11 mouse cellular contexts compared by ENCODE assay signal in the genomic region with DNA sequence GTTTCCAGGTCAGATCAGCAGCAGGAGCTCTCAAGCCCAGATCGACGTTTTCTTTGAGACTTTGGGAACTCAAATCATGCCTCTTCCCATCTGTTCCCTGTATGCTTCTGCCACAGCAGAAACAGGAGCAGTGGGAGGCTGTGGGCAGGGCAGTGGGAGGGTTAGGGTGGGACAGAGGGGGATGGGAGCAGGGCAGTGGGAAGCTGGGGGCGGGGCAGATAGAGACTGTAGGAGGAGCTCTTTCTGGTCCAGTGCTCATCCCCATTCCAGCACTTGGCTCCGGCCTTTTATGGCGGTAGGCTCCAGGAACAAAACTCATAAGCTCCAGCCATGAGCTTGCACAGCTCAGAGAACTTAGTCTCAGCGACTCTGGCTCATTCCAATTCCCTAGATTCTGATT. TPM values are rescaled to one million over a fixed set of nuclear protein-coding genes. Genes with fewer than 3 reads are reported as not detected.
DNase-seq lines count a peak whose midpoint lies in the region; ATAC-seq and TF ChIP-seq lines count a peak whose summit lies in the region.
"Had no signal": no experiment of that assay in that cellular context is flagged by ENCODE, and none has a peak within 500 bp of the region (broad histone marks: within the 10 kb centered on the region; RNA-seq: fewer than 3 reads in every experiment).

No protein-coding gene starts in this region.

- H3K27ac ChIP-seq in heart, embryonic 12.5 days (ENCODE audit: poor library complexity, severe bottlenecking): 0 out of 2 replicates have a peak overlapping the region, but pooled peaks have one; percentile 19
- H3K27ac ChIP-seq in ES-E14 (ENCODE audit: insufficient read depth, low read depth, low read length, poor library complexity, severe bottlenecking): no peak overlapping the region
- no peak overlapping the region for H3K27ac ChIP-seq in hindbrain, embryonic 12.5 days
- H3K27ac ChIP-seq: macrophage had no signal

- peaks cover 43% of the 10 kb centered on the region for H3K4me1 ChIP-seq in heart, embryonic 12.5 days (replicated peaks)
- peaks cover 5% of the 10 kb centered on the region in 2 experiments; a peak in 2 of 4 replicates for H3K4me1 ChIP-seq in ES-E14 (ENCODE audit: control insufficient read depth in 2 of 2, insufficient read depth in 2 of 2, low read length in 2 of 2, poor library complexity in 1 of 2)
- H3K4me1 ChIP-seq in hindbrain, embryonic 12.5 days: peaks cover 17% of the 10 kb centered on the region

- no peaks in the 10 kb centered on the region for H3K27me3 ChIP-seq in heart, embryonic 12.5 days (replicated peaks)
- H3K27me3 ChIP-seq in hindbrain, embryonic 12.5 days: no peaks in the 10 kb centered on the region
- H3K27me3 ChIP-seq: CH12.LX had no signal

- H3K9ac ChIP-seq in heart, embryonic 12.5 days: no peak overlapping the region
- H3K9ac ChIP-seq in ES-E14 (ENCODE audit: insufficient read depth, low read depth, low read length, poor library complexity, severe bottlenecking): peak overlapping the region; percentile 42; the same call in 1 of the 2 replicates
- no peak overlapping the region for H3K9ac ChIP-seq in hindbrain, embryonic 12.5 days

- DNase-seq in heart, adult 18-20 months: no peak
- peak; percentile 65 for DNase-seq in ES-E14 (ENCODE audit: low read depth, low spot score)
- DNase-seq in kidney, postnatal 4 days: peak; percentile 77 to 87
- no peak for DNase-seq in spleen, postnatal 4 days (ENCODE audit: low spot score in 2 of 2)
- DNase-seq in spleen, postnatal 36 days (ENCODE audit: low spot score in 2 of 2): no peak
- no peak for DNase-seq in frontal cortex, postnatal 10 days (ENCODE audit: low spot score in 2 of 2)
- DNase-seq: heart, postnatal 36 days had no signal

- in situ Hi-C loops in ES-E14 (cut with MboI; ENCODE audit: low sequenced_read_pairs in 2 of 2, unreplicated experiment in 2 of 2): no loop called here

- ATAC-seq in heart, embryonic 12.5 days (ENCODE audit: insufficient number of reproducible peaks, low FRiP score): peak; percentile 66
- peak; percentile 69 for ATAC-seq in hindbrain, embryonic 12.5 days (ENCODE audit: low FRiP score)

- 0 out of 2 replicates have a peak, but pooled peaks cover 2% of the 10 kb centered on the region for H3K36me3 ChIP-seq in heart, embryonic 12.5 days
- H3K36me3 ChIP-seq in ES-E14 (ENCODE audit: control insufficient read depth, insufficient read depth, low read length, poor library complexity, severe bottlenecking): no peaks in the 10 kb centered on the region
- H3K36me3 ChIP-seq in hindbrain, embryonic 12.5 days: no peaks in the 10 kb centered on the region

- H3K4me2 ChIP-seq in heart, embryonic 12.5 days: no peak overlapping the region
- no peak overlapping the region for H3K4me2 ChIP-seq in hindbrain, embryonic 12.5 days (replicated peaks)

- H3K9me3 ChIP-seq in heart, embryonic 12.5 days (replicated peaks): no peaks in the 10 kb centered on the region
- H3K9me3 ChIP-seq in ES-E14 (ENCODE audit: control insufficient read depth, insufficient read depth, low read depth, low read length): no peaks in the 10 kb centered on the region
- no peaks in the 10 kb centered on the region for H3K9me3 ChIP-seq in hindbrain, embryonic 12.5 days (replicated peaks)

- H3K4me3 ChIP-seq in heart, embryonic 12.5 days: no peak overlapping the region
- H3K4me3 ChIP-seq in ES-E14 (ENCODE audit: insufficient read depth in 1 of 2, low read depth in 1 of 2, low read length in 2 of 2, poor library complexity in 1 of 2, severe bottlenecking in 1 of 2): peak overlapping the region in 1 of 2 experiments; percentile 43; a peak in 2 of 4 replicates
- H3K4me3 ChIP-seq in hindbrain, embryonic 12.5 days: no peak overlapping the region

- 61% methylated on average over 6 of the region's 6 CpGs for WGBS in heart, embryonic 12.5 days
- WGBS in hindbrain, embryonic 12.5 days: 47% methylated on average over 6 of the region's 6 CpGs

TF ChIP-seq in ES-E14, 5 proteins besides CTCF, POLR2A, EP300 and RAD21:
- 0 out of 2 replicates have a peak, but pooled peaks have one; percentile 30 for TF ChIP-seq CHD2 (IDR thresholded peaks at IDR 0.05; ENCODE audit: low read depth, low read length)
- TF ChIP-seq ZC3H11A (IDR thresholded peaks at IDR 0.05; ENCODE audit: borderline replicate concordance, low read depth, low read length): no peak
TF ChIP-seq in ES-E14: peak in this region for 1.

RNA-seq across cellular contexts. Expression of a gene that starts 49.7 kb away (rescaled TPM):
- polyA plus RNA-seq in heart, embryonic 12.5 days (2016; fragmentation: Nextera tagmentation; extraction: Ambion mirVana): 68.6 and 69.2 TPM in 2 replicates
- not detected for total RNA-seq in heart, adult 18-20 months (2021)
- total RNA-seq in ES-E14 (2012; rRNA removed): 20.0 and 32.8 TPM in 2 replicates
- polyA plus RNA-seq in hindbrain, embryonic 12.5 days (2016; fragmentation: Nextera tagmentation; extraction: Ambion mirVana): 95.3 and 100 TPM in 2 replicates

Comparison
In these comparisons a context has a peak if more than half of its experiments do, and no peak if none do; other contexts are left out.
1. DNase-seq: peak in ES-E14 (single experiment) and kidney, postnatal 4 days (2 of 2); none in heart, adult 18-20 months (0 of 2), spleen, postnatal 4 days (0 of 2), spleen, postnatal 36 days (0 of 2) and frontal cortex, postnatal 10 days (0 of 2).
2. RNA of a gene that starts 49.7 kb away (total RNA-seq): 20.0 to 32.8 TPM in ES-E14; not detected in heart, adult 18-20 months; every median in the first group is over 10 times any median in the second.